Mouse (Mus musculus) myocyte (in vitro differentiated cells): ENCODE data around the gene Bcl2a1b. TPM values are rescaled to one million over a fixed set of nuclear protein-coding genes. Genes with fewer than 3 reads are reported as not detected.
"Not testable (repeated sequence)": the region's sequence is repeated elsewhere in the genome, so short reads cannot be mapped to it uniquely, and the experiment has no call there.

Source experiments
- H3K27me3 ChIP-seq: one replicate; pipeline ENCODE4 v1.6.1; 2011; ENCODE audit not compliant: control insufficient read depth, insufficient read depth, insufficient read length
- H3K36me3 ChIP-seq: one replicate; pipeline ENCODE4 v1.6.1; 2011; ENCODE audit not compliant: control insufficient read depth, insufficient read depth
- H3K4me2 ChIP-seq: one replicate; pipeline ENCODE4 v1.6.1; 2011; ENCODE audit warnings: low read depth, control low read depth
- H3K4me3 ChIP-seq: one replicate; pipeline ENCODE4 v1.5.1; 2011; ENCODE audit warnings: mild to moderate bottlenecking, control low read depth, moderate library complexity
- H3K79me2 ChIP-seq: one replicate; pipeline ENCODE4 v1.6.1; 2011; ENCODE audit not compliant: control insufficient read depth, insufficient read depth
- H3ac ChIP-seq: one replicate; pipeline ENCODE4 v1.6.1; 2011; ENCODE audit not compliant: control insufficient read depth, insufficient read length
- CEBPB ChIP-seq: IDR thresholded peaks from 2 replicates; pipeline ENCODE4 v1.6.1; 2011; ENCODE audit warnings: mild to moderate bottlenecking, moderate library complexity; ENCODE audit not compliant: poor library complexity, insufficient read depth, severe bottlenecking
- E2F4 ChIP-seq: IDR thresholded peaks from one replicate; pipeline ENCODE4 v1.6.1; 2011; ENCODE audit warnings: mild to moderate bottlenecking, control low read depth, moderate library complexity; ENCODE audit not compliant: insufficient read depth
- MAX ChIP-seq: IDR thresholded peaks from one replicate; pipeline ENCODE4 v1.6.1; 2011; ENCODE audit warnings: low read depth, mild to moderate bottlenecking, control low read depth
- MYOD1 ChIP-seq, 3 experiments: IDR thresholded peaks; one replicate each; pipeline ENCODE4 v1.6.1; 2011; ENCODE audit warnings: control low read depth in 2 of 3, low read depth in 2 of 3, mild to moderate bottlenecking in 2 of 3, moderate library complexity in 1 of 3; ENCODE audit not compliant: insufficient read length in 2 of 3, control insufficient read depth in 1 of 3
- MYOG ChIP-seq, 3 experiments: IDR thresholded peaks; one replicate each; pipeline ENCODE4 v1.6.1; 2011; ENCODE audit warnings: control low read depth in 2 of 3, low read depth in 2 of 3, mild to moderate bottlenecking in 2 of 3; ENCODE audit not compliant: insufficient read length in 2 of 3, control insufficient read depth in 1 of 3, insufficient read depth in 1 of 3
- POLR2A ChIP-seq: IDR thresholded peaks from one replicate; pipeline ENCODE4 v1.6.1; 2011; ENCODE audit warnings: low read depth, mild to moderate bottlenecking, control low read depth, moderate library complexity; ENCODE audit not compliant: insufficient read length
- POLR2AphosphoS2 ChIP-seq: IDR thresholded peaks from one replicate; pipeline ENCODE4 v1.6.1; 2011; ENCODE audit warnings: low read depth, control low read depth; ENCODE audit not compliant: insufficient read length
- REST ChIP-seq: IDR thresholded peaks from one replicate; pipeline ENCODE4 v1.6.1; 2011; ENCODE audit warnings: mild to moderate bottlenecking, control low read depth, moderate library complexity; ENCODE audit not compliant: insufficient read depth, insufficient read length
- SRF ChIP-seq: IDR thresholded peaks from one replicate; pipeline ENCODE4 v1.6.1; 2011; ENCODE audit warnings: low read depth; ENCODE audit not compliant: control insufficient read depth, insufficient read length
- TCF12 ChIP-seq: IDR thresholded peaks from one replicate; pipeline ENCODE4 v1.6.1; 2011; ENCODE audit warnings: mild to moderate bottlenecking, control low read depth; ENCODE audit not compliant: poor library complexity, insufficient read depth, severe bottlenecking
- TCF3 ChIP-seq: IDR thresholded peaks from one replicate; pipeline ENCODE4 v1.6.1; 2011; ENCODE audit warnings: low read depth, control low read depth; ENCODE audit not compliant: insufficient read length
- USF1 ChIP-seq: IDR thresholded peaks from one replicate; pipeline ENCODE4 v1.6.1; 2011; ENCODE audit warnings: low read depth, mild to moderate bottlenecking, control low read depth, moderate library complexity
- polyA plus RNA-seq: library from polyadenylated mRNA; unstranded; fragments of >200 nt; fragmentation: generic; extraction: Trizol; gene quantifications from one replicate; pipeline ENCODE4 v1.2.1, GENCODE M21; 2012; ENCODE audit warnings: missing spikeins

Gene Bcl2a1b
- polyA plus RNA-seq, 1 experiment = not detected

DNA sequence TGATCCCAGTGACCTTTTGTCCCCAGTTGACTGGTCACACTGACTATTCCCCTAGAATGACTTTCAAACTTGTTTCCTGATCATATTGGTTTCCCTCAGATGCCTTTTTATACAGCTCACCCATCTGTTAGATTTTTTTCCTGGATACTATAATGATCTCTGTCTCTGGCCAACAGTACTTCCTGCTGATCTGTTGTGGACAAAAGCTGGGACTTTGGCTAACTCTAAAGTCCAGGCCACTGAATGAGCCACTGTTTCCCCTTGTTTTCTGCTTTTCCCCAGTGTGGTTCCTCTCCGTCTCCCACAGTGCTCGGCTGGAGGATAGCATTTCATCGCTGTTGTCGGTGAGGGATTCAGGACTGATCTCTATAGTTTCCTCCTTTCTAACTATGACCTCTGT lies 19.2 kb downstream of the Bcl2a1b start:
- H3K36me3 ChIP-seq, H3ac ChIP-seq: not testable (repeated sequence)

DNA sequence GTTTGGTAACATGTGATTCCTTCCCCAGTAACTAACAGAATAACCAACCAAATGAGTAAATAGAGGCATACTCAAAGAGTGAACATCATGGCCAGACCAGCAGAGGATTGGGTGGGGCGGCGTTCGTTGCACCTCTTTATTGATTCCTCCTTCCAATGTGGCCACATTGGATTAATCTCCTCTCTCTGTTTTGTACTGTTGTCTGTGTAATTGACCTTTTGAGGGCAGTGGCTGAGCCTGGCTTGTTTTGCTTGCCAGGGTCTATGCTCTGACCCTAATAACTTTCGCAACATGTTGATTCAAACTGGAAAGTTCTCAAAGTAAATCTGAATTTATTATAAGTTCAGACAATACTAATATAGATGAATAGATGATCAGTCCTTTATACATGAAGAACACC lies 20.7 kb downstream of the Bcl2a1b start:
- H3K79me2 ChIP-seq, H3K4me2 ChIP-seq, H3K36me3 ChIP-seq, H3ac ChIP-seq, H3K4me3 ChIP-seq, H3K27me3 ChIP-seq: not testable (repeated sequence)

More for the DNA sequence above, 19.2 kb downstream of the Bcl2a1b start:
- not testable (repeated sequence) for H3K79me2 ChIP-seq, H3K4me3 ChIP-seq, H3K4me2 ChIP-seq, H3K27me3 ChIP-seq

DNA sequence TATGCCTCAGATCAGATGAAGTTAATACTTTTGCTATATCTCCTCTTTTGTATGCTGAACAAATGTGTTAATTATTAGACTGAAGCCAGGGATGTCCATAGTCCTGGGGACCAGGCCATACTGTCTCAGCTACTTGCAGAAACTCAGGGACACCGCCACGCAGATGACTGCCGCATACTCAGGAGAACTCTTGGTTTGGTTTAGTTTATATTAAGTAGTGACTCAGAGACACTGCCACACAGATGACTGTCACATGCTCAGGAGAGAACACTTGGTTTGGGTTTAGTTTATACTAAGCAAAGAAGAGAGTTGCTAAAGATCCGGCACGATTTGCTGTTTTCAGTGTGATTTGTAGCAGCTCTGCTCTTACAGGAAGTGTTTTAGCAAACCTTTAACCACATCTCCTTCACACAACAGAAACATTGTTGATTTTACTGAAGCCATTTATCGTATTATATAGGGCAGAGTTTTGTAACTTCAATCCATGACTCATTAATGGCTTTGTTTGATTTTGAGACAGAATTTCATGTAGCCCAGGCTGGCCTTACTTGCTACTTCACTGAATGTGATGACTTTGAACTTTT lies 21.8 kb downstream of the Bcl2a1b start:
- H3K36me3 ChIP-seq, H3K27me3 ChIP-seq, H3K4me3 ChIP-seq, H3ac ChIP-seq, H3K79me2 ChIP-seq, H3K4me2 ChIP-seq: not testable (repeated sequence)

DNA sequence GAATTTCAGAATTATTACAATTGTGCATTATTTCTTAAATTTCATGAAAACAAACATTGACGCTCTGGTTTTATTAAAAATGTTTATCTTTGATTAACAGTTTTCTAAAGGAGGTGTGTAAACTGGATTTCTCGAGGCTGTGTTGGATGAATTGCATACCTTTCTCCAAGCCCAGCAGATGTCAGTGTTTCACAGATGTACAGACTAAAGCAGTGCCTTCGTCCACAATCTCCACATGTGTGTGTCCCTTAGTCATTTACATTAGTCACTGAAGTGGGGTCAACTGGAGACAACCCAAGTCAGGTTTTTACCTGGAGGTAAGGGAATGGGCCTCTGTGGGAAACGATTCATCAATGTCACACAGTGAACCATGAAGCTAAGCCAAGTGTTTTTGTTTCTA lies 27.1 kb downstream of the Bcl2a1b start:
- no peaks in the 10 kb centered on the region for H3K27me3 ChIP-seq
- H3K4me3 ChIP-seq = no peak overlapping the region
- no peaks in the 10 kb centered on the region for H3K79me2 ChIP-seq
- no peaks in the 10 kb centered on the region for H3K36me3 ChIP-seq
- no peak overlapping the region for H3ac ChIP-seq
- no peak for TF ChIP-seq POLR2A
- TF ChIP-seq TCF3 = no peak
- no peak for TF ChIP-seq MYOG (IDR thresholded peaks at IDR 0.05; ENCODE audit: control insufficient read depth in 1 of 3, insufficient read depth in 1 of 3, insufficient read length in 2 of 3, low read depth in 2 of 3)
- TF ChIP-seq TCF12 = no peak
- no peak for TF ChIP-seq E2F4
- TF ChIP-seq USF1 = no peak
- TF ChIP-seq MYOD1 (IDR thresholded peaks at IDR 0.05; ENCODE audit: control insufficient read depth in 1 of 3, insufficient read length in 2 of 3, low read depth in 2 of 3) = no peak
- no peak for TF ChIP-seq CEBPB
- TF ChIP-seq REST = no peak
- TF ChIP-seq POLR2AphosphoS2 = no peak
- TF ChIP-seq MAX = no peak
- TF ChIP-seq SRF = no peak
- H3K4me2 ChIP-seq = no peak overlapping the region

DNA sequence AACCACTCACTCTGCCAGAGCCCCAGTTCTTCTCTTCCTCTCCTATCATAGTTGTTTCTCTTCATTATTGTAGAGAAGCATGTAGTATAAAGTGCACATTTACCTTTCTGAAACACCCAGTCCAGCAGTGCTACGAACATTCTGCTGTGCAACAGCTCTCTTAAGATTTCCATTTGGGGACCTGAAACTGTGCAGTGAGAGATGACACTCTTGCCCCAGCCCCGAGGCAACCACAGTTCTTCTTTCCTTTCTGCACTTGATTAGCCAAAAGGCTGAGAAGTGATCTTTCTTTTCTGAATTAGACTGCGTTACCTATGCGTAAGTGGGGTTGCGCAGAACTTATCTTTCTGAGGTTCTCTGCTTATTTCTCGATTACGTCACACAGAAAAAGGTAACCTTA lies 29.1 kb downstream of the Bcl2a1b start:
- Histone ChIP-seq H3K4me3 (no peak overlapping the region), H3K79me2 (no peaks in the 10 kb centered on the region), H3K36me3 (no peaks in the 10 kb centered on the region), H3ac (no peak overlapping the region), H3K27me3 (no peaks in the 10 kb centered on the region), H3K4me2 (no peak overlapping the region)
- TF ChIP-seq SRF = no peak
- TF ChIP-seq MYOD1 (IDR thresholded peaks at IDR 0.05; ENCODE audit: control insufficient read depth in 1 of 3, insufficient read length in 2 of 3, low read depth in 2 of 3) = no peak
- TF ChIP-seq POLR2AphosphoS2 = no peak

DNA sequence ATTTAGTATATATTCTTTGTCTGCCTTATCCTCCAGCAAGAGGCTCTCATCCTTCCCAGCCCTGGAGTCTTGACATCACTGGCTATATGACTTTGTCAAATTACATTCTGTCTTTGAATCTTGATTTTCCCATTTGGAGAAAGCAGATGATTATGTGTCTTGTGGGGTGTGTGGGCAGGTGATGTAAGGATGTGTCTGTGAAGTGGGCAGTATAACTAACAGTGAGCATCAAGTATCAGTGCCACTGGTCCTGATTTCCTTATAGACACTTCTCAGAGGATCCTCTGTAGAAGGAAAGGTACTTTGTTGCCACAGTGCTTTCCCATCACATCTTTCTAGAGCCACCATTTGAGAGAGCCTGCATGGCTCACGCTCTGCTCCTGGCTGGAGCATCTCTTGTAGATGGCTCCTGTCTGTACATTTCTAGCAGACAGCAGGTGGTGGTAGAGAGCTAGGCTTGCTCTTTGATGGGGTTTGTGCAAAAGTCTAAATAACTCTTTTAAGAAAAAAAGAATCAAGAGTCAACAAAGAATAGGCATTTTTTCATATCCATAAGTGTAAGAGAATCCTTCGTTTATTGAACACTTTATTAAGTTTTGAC lies 32.0 kb downstream of the Bcl2a1b start:
- H3K4me2 ChIP-seq, H3K27me3 ChIP-seq, H3K79me2 ChIP-seq, H3ac ChIP-seq, H3K4me3 ChIP-seq, H3K36me3 ChIP-seq: not testable (repeated sequence)

DNA sequence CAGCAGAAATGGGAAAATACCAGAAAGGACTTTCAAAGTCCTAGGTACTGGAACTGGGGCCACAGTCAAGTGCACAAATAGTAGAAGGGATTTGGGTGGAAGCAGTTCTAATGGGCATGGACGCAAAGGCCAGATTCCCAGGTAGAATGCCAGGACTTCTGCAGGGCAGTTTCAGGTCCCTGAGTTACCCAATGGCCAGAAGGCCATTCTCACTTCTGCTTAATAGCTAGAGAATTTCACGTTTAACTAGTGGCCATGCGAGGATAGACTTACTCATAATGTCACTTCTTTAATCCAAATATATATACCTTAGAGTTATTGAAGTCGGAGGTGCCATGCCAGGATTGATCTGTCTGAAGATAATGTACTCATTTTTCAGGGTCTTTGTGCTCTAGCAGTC lies 38.1 kb downstream of the Bcl2a1b start:
- not testable (repeated sequence) for H3K4me2 ChIP-seq, H3K27me3 ChIP-seq, H3K4me3 ChIP-seq, H3K36me3 ChIP-seq, H3K79me2 ChIP-seq, H3ac ChIP-seq

DNA sequence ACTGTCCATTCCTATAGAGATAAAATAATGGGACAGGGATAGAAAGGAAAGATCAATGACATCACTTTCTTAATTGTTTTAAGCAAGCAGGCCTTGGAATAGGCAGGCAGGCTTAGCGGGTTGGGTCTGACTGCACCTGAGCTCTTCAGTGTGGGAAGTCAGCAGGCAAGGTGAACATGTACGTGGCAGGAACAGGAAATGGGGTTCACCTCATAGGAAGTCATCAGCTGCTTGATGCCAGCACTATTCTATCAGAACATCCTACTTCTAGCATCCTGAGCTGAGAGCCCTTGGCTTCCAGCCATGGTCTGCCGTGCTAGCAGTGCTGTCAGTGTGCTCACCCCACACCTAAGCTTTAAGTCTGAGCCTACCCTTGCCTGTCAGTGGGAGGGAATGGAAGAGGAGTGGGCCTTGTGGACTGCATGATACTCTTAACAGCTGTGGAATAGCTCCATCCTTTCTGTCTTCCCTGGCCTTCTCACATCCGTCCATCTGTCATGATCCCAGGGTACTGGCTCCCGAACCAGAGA lies 40.0 kb downstream of the Bcl2a1b start:
- H3K36me3 ChIP-seq, H3K79me2 ChIP-seq, H3K4me2 ChIP-seq, H3ac ChIP-seq, H3K4me3 ChIP-seq, H3K27me3 ChIP-seq: not testable (repeated sequence)

DNA sequence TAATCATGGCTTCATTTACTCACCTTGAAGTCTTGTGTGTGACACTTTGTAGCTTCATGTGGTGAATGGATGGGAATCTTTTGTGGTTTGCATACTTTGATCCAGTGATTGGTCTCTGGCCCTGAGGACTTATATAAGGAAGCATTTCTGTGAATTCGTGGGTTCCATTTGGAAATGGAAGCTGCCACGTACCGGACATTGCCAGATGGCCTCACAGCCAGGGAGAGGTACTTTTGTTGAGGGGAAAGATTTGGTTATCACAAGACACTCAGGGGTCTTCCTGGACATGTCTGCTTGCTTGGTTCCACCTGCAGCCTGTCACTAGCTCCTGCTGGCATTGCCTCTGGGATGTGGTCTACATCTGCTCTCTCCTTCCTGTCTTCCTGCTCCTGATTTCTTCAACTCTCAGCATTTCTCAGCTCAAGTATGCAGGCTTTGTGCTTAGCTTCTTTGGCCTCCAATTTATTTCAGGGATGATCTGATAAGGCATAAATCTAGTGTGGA lies 41.6 kb downstream of the Bcl2a1b start:
- H3ac ChIP-seq, H3K4me3 ChIP-seq, H3K36me3 ChIP-seq, H3K79me2 ChIP-seq, H3K4me2 ChIP-seq, H3K27me3 ChIP-seq: not testable (repeated sequence)
